Mouse (Mus musculus) hindbrain, embryonic 11.5 days (tissue): ENCODE measurements at regions not wholly inside any gene's neighbourhood (a gene's known extent, or its start where the extent isn't known, plus 50 kb on each side); places are given as distances from the start of the nearest gene placed in this dataset.

Experiments
- ATAC-seq: fragments of 200-750 bp; cut with Nextera tagmentation; 2 replicates; pipeline ENCODE4 v1.8.0; 2017; ENCODE audit warnings: mild to moderate bottlenecking, moderate TSS enrichment, moderate library complexity; ENCODE audit not compliant: low FRiP score
- DNase-seq: peaks from one replicate; pipeline ENCODE4 v3.0.0-alpha.2; 2015; ENCODE audit warnings: low spot score
- H3K27ac ChIP-seq: fragments of 300-500 bp; sonication (generic); 2 replicates; pipeline ENCODE4 v1.5.1; 2014; ENCODE audit warnings: mild to moderate bottlenecking, low read depth, low read length
- H3K27me3 ChIP-seq: fragments of 300-500 bp; sonication (generic); 2 replicates; pipeline ENCODE4 v1.6.1; 2014; ENCODE audit warnings: mild to moderate bottlenecking, low read length, moderate library complexity, mixed read lengths; ENCODE audit not compliant: control insufficient read depth, insufficient read depth
- H3K36me3 ChIP-seq: fragments of 300-500 bp; sonication (generic); 2 replicates; pipeline ENCODE4 v1.6.1; 2014; ENCODE audit warnings: mild to moderate bottlenecking, low read length, moderate library complexity, mixed read lengths; ENCODE audit not compliant: control insufficient read depth, insufficient read depth
- H3K4me1 ChIP-seq: fragments of 300-500 bp; sonication (generic); replicated peaks from 2 replicates; pipeline ENCODE4 v1.6.1; 2014; ENCODE audit warnings: low read length, mixed read lengths; ENCODE audit not compliant: control insufficient read depth, insufficient read depth
- H3K4me2 ChIP-seq: fragments of 300-500 bp; sonication (generic); replicated peaks from 2 replicates; pipeline ENCODE4 v1.6.1; 2014; ENCODE audit warnings: mild to moderate bottlenecking, low read depth, low read length
- H3K4me3 ChIP-seq: fragments of 300-500 bp; sonication (generic); 2 replicates; pipeline ENCODE4 v1.5.1; 2014; ENCODE audit warnings: low read depth, low read length
- H3K9ac ChIP-seq: fragments of 300-500 bp; sonication (generic); 2 replicates; pipeline ENCODE4 v1.6.1; 2014; ENCODE audit warnings: low read depth, low read length
- H3K9me3 ChIP-seq: fragments of 300-500 bp; sonication (generic); 2 replicates; pipeline ENCODE4 v1.6.1; 2016; ENCODE audit warnings: low read length; ENCODE audit not compliant: control insufficient read depth
- WGBS: fragments of 180-500 bp; shearing (Covaris S2); extraction: QIAGEN DNeasy Blood & Tissue Kit; methylation state at CpG from one replicate; pipeline ENCODE4 v1.1.7; 2014; 5-methylcytosine and 5-hydroxymethylcytosine counted together

- ATAC-seq (no peak), DNase-seq (no peak)
- H3K36me3 ChIP-seq = no peaks in the 10 kb centered on the region
- H3K4me2 ChIP-seq = no peak overlapping the region
- 79% methylated on average over 5 of the region's 5 CpGs for WGBS
- no peak overlapping the region for H3K4me3 ChIP-seq
- H3K27ac ChIP-seq = no peak overlapping the region
- no peak overlapping the region for H3K9ac ChIP-seq
- H3K4me1 ChIP-seq = no peaks in the 10 kb centered on the region
- no peaks in the 10 kb centered on the region for H3K9me3 ChIP-seq
- no peaks in the 10 kb centered on the region for H3K27me3 ChIP-seq
Observed at GRCm38 (mm10) chr4:52666768-52667480, 70.8 kb downstream of the Toporsl start.

GRCm38 (mm10) chr4:52709563-52709962 lies 104.8 kb upstream of the Olfr275 start:
- Histone ChIP-seq H3K27ac (no peak overlapping the region), H3K9ac (no peak overlapping the region), H3K27me3 (no peaks in the 10 kb centered on the region), H3K4me1 (no peaks in the 10 kb centered on the region), H3K4me2 (no peak overlapping the region), H3K9me3 (no peaks in the 10 kb centered on the region), H3K4me3 (no peak overlapping the region), H3K36me3 (no peaks in the 10 kb centered on the region)
- ATAC-seq (no peak), DNase-seq (no peak)
- 77% methylated on average over 2 of the region's 2 CpGs for WGBS

GRCm38 (mm10) chr4:52726203-52726602 lies 88.2 kb upstream of the Olfr275 start:
- peak; percentile 11 for DNase-seq
- no peak overlapping the region for H3K27ac ChIP-seq
- no peaks in the 10 kb centered on the region for H3K36me3 ChIP-seq
- H3K4me2 ChIP-seq = no peak overlapping the region
- H3K9ac ChIP-seq = no peak overlapping the region
- no peaks in the 10 kb centered on the region for H3K4me1 ChIP-seq
- WGBS = 80% methylated on average over 6 of the region's 6 CpGs
- H3K9me3 ChIP-seq = no peaks in the 10 kb centered on the region
- no peaks in the 10 kb centered on the region for H3K27me3 ChIP-seq
- ATAC-seq = 0 out of 2 replicates have a peak, but pooled peaks have one; percentile 25
- no peak overlapping the region for H3K4me3 ChIP-seq

GRCm38 (mm10) chr4:52726625-52727297 lies 87.6 kb upstream of the Olfr275 start:
- 31% methylated on average over 14 of the region's 14 CpGs for WGBS
- Histone ChIP-seq H3K9me3 (no peaks in the 10 kb centered on the region), H3K27ac (no peak overlapping the region), H3K4me1 (no peaks in the 10 kb centered on the region), H3K4me2 (no peak overlapping the region), H3K9ac (no peak overlapping the region), H3K36me3 (no peaks in the 10 kb centered on the region), H3K27me3 (no peaks in the 10 kb centered on the region), H3K4me3 (no peak overlapping the region)
- DNase-seq (peak; percentile 85), ATAC-seq (peak; percentile 75)

GRCm38 (mm10) chr4:52733141-52733540 lies 81.3 kb upstream of the Olfr275 start:
- Histone ChIP-seq H3K9me3 (no peaks in the 10 kb centered on the region), H3K27me3 (no peaks in the 10 kb centered on the region), H3K27ac (no peak overlapping the region), H3K9ac (no peak overlapping the region), H3K36me3 (no peaks in the 10 kb centered on the region), H3K4me2 (no peak overlapping the region), H3K4me1 (no peaks in the 10 kb centered on the region), H3K4me3 (no peak overlapping the region)
- DNase-seq (no peak), ATAC-seq (no peak)
- WGBS = 91% methylated on average over 8 of the region's 8 CpGs

- H3K4me1 ChIP-seq = no peaks in the 10 kb centered on the region
- no peaks in the 10 kb centered on the region for H3K36me3 ChIP-seq
- no peak overlapping the region for H3K4me3 ChIP-seq
- no peak overlapping the region for H3K9ac ChIP-seq
- no peaks in the 10 kb centered on the region for H3K9me3 ChIP-seq
- H3K4me2 ChIP-seq = no peak overlapping the region
- 74% methylated on average over 9 of the region's 9 CpGs for WGBS
- no peak overlapping the region for H3K27ac ChIP-seq
- ATAC-seq (no peak), DNase-seq (no peak)
- no peaks in the 10 kb centered on the region for H3K27me3 ChIP-seq
Observed at GRCm38 (mm10) chr4:52739543-52740474, 74.6 kb upstream of the Olfr275 start.

- DNase-seq (no peak), ATAC-seq (no peak)
- WGBS = 70% methylated on average over 8 of the region's 8 CpGs
- Histone ChIP-seq H3K4me3 (no peak overlapping the region), H3K9ac (no peak overlapping the region), H3K9me3 (no peaks in the 10 kb centered on the region), H3K4me1 (no peaks in the 10 kb centered on the region), H3K27me3 (no peaks in the 10 kb centered on the region), H3K4me2 (no peak overlapping the region), H3K27ac (no peak overlapping the region), H3K36me3 (no peaks in the 10 kb centered on the region)
Observed at GRCm38 (mm10) chr4:52752838-52753509, 61.4 kb upstream of the Olfr275 start.
